Comparison of ENCODE assay signal across 11 mouse cellular contexts in genomic region chr5:116501342-116501741, GRCm38 (mm10).
DNase-seq lines count a peak whose midpoint lies in the region; ATAC-seq lines count a peak whose summit lies in the region.
"Had no signal": no experiment of that assay in that cellular context is flagged by ENCODE, and none has a peak within 500 bp of the region (broad histone marks: within the 10 kb centered on the region; RNA-seq: fewer than 3 reads in every experiment).

No protein-coding gene starts in this region.

- no peak overlapping the region for H3K4me3 ChIP-seq in neural tube, embryonic 13.5 days
- no peak overlapping the region for H3K4me3 ChIP-seq in hindbrain, embryonic 14.5 days (replicated peaks; ENCODE audit: low read length)
- H3K4me3 ChIP-seq in midbrain, embryonic 15.5 days = no peak overlapping the region

- no peaks in the 10 kb centered on the region for H3K36me3 ChIP-seq in neural tube, embryonic 13.5 days
- H3K36me3 ChIP-seq in hindbrain, embryonic 14.5 days (replicated peaks; ENCODE audit: control insufficient read depth, insufficient read depth) = no peaks in the 10 kb centered on the region
- no peaks in the 10 kb centered on the region for H3K36me3 ChIP-seq in midbrain, embryonic 15.5 days (replicated peaks)

- H3K4me2 ChIP-seq in neural tube, embryonic 13.5 days = peak overlapping the region; percentile 16; the same call in 1 of the 2 replicates
- peak overlapping the region; percentile 20; the same call in 1 of the 2 replicates for H3K4me2 ChIP-seq in hindbrain, embryonic 14.5 days (replicated peaks)
- no peak overlapping the region for H3K4me2 ChIP-seq in midbrain, embryonic 15.5 days

- no peaks in the 10 kb centered on the region for H3K9me3 ChIP-seq in neural tube, embryonic 13.5 days
- H3K9me3 ChIP-seq in hindbrain, embryonic 14.5 days (ENCODE audit: control insufficient read depth, low read length) = no peaks in the 10 kb centered on the region
- no peaks in the 10 kb centered on the region for H3K9me3 ChIP-seq in midbrain, embryonic 15.5 days

- H3K27ac ChIP-seq in neural tube, embryonic 13.5 days (replicated peaks) = peak overlapping the region; percentile 54; the same call in 1 of the 2 replicates
- peak overlapping the region; percentile 33 for H3K27ac ChIP-seq in hindbrain, embryonic 14.5 days
- H3K27ac ChIP-seq in midbrain, embryonic 15.5 days = peak overlapping the region; percentile 8
- H3K27ac ChIP-seq: liver, embryonic 14.5 days had no signal

- WGBS in neural tube, embryonic 13.5 days = 22% methylated on average over 15 of the region's 15 CpGs
- 30% methylated on average over 15 of the region's 15 CpGs for WGBS in hindbrain, embryonic 14.5 days
- 25% methylated on average over 15 of the region's 15 CpGs for WGBS in midbrain, embryonic 15.5 days

- H3K27me3 ChIP-seq in neural tube, embryonic 13.5 days = no peaks in the 10 kb centered on the region
- H3K27me3 ChIP-seq in hindbrain, embryonic 14.5 days (ENCODE audit: control insufficient read depth, insufficient read depth, low read length) = no peaks in the 10 kb centered on the region
- no peaks in the 10 kb centered on the region for H3K27me3 ChIP-seq in midbrain, embryonic 15.5 days (replicated peaks)

- DNase-seq in neural tube, embryonic 10.5 days (ENCODE audit: extremely low spot score, low spot score) = no peak
- peak; percentile 56 for DNase-seq in hindbrain, embryonic 14.5 days (ENCODE audit: low spot score)
- DNase-seq in T-cell, adult 2 months (ENCODE audit: low spot score) = no peak
- DNase-seq in right cerebral cortex, adult 2 months (ENCODE audit: low spot score in 2 of 2) = no peak
- DNase-seq in thymus, postnatal 36 days = no peak
- DNase-seq: adrenal gland, adult 8-10 months; spleen, adult 18-20 months had no signal

- H3K4me1 ChIP-seq in neural tube, embryonic 13.5 days (replicated peaks) = peaks cover 56% of the 10 kb centered on the region
- H3K4me1 ChIP-seq in hindbrain, embryonic 14.5 days (replicated peaks; ENCODE audit: control insufficient read depth, insufficient read depth, low read length) = peaks cover 34% of the 10 kb centered on the region
- peaks cover 27% of the 10 kb centered on the region for H3K4me1 ChIP-seq in midbrain, embryonic 15.5 days

- ATAC-seq in neural tube, embryonic 13.5 days (ENCODE audit: low read depth) = no peak
- peak; percentile 36; the same call in 1 of the 2 replicates for ATAC-seq in hindbrain, embryonic 14.5 days (ENCODE audit: low FRiP score)
- peak; percentile 46; the same call in 1 of the 2 replicates for ATAC-seq in midbrain, embryonic 15.5 days (replicated peaks)
- ATAC-seq: lung, postnatal 0 days had no signal

- H3K9ac ChIP-seq in neural tube, embryonic 13.5 days = no peak overlapping the region; the same call in 1 of the 2 replicates
- H3K9ac ChIP-seq in hindbrain, embryonic 14.5 days = no peak overlapping the region
- no peak overlapping the region for H3K9ac ChIP-seq in midbrain, embryonic 15.5 days
- H3K9ac ChIP-seq: liver, embryonic 14.5 days had no signal
